Mouse (Mus musculus): ENCODE measurements at regions not wholly inside any gene's neighbourhood (a gene's known extent, or its start where the extent isn't known, plus 50 kb on each side); places are given as distances from the start of the nearest gene placed in this dataset.

DNA sequence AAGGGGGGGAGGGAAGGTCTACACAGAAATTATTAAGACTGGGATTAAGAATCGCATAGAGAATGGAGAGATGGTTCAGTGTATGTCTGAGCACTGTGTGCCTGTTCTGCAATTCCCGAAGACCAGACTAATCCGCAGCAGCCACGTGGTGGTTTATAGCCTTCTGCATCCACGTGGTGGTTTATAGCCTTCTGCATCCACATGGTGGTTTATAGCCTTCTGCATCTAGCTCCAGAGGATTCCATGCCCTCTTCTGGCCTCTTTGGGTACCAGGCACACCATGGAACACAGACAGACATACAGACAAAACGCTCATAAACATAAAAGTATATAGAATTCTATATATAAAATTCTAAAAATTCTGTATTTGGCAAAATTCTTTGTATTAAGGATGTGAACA is 94.1 kb upstream of the Irx3 start:
- no peak for TF ChIP-seq CTCF (conservative IDR thresholded peaks at IDR 0.05; ENCODE audit: insufficient read depth, insufficient read length, low read depth, low read length)
- TF ChIP-seq POLR2A (IDR thresholded peaks at IDR 0.05; ENCODE audit: low read depth, low read length) = no peak

Measured in kidney, adult 2 months (tissue).